Mouse (Mus musculus) MEL (cell line): ENCODE results near the gene Zc3hav1l. TPM values are rescaled to one million over a fixed set of nuclear protein-coding genes. Genes with fewer than 3 reads are reported as not detected.

Source experiments
- DNase-seq: peaks from one replicate; pipeline ENCODE4 v3.0.0; 2011; ENCODE audit warnings: low read depth, low spot score
- H3K27ac ChIP-seq: 2 replicates; pipeline ENCODE4 v1.5.1; 2012; ENCODE audit warnings: low read depth, mild to moderate bottlenecking, control low read depth, low read length, moderate library complexity; ENCODE audit not compliant: control insufficient read depth
- H3K27me3 ChIP-seq, 2 experiments: fragments of 150-350 bp in 1 of 2; sonication (generic) in 1 of 2; 2 replicates each; pipeline ENCODE4 v1.6.1; 2012; ENCODE audit warnings: low read length in 2 of 2, mild to moderate bottlenecking in 2 of 2, improper control_type of control experiment in 1 of 2, moderate library complexity in 1 of 2; ENCODE audit not compliant: insufficient read depth in 2 of 2, control insufficient read depth in 1 of 2
- H3K36me3 ChIP-seq, 2 experiments: 2 replicates each; pipeline ENCODE4 v1.6.1; 2012 to 2014; ENCODE audit warnings: low read length in 2 of 2, improper control_type of control experiment in 1 of 2, inconsistent platforms in 1 of 2, mild to moderate bottlenecking in 1 of 2; ENCODE audit not compliant: insufficient read depth in 2 of 2, control insufficient read depth in 1 of 2
- H3K4me1 ChIP-seq, 2 experiments: fragments of 150-350 bp in 1 of 2; sonication (generic) in 1 of 2; 2 replicates each; pipeline ENCODE4 v1.6.1; 2012; ENCODE audit warnings: low read length in 2 of 2, improper control_type of control experiment in 1 of 2, mild to moderate bottlenecking in 1 of 2; ENCODE audit not compliant: insufficient read depth in 2 of 2, control insufficient read depth in 1 of 2
- H3K4me3 ChIP-seq, 2 experiments: fragments of 150-350 bp in 1 of 2; sonication (generic) in 1 of 2; 2 replicates each; pipeline ENCODE4 v1.5.1; 2012; ENCODE audit warnings: low read depth in 2 of 2, low read length in 2 of 2, mild to moderate bottlenecking in 2 of 2, moderate library complexity in 2 of 2, control low read depth in 1 of 2, improper control_type of control experiment in 1 of 2; ENCODE audit not compliant: control insufficient read depth in 1 of 2, insufficient read depth in 1 of 2
- H3K79me2 ChIP-seq: 2 replicates; pipeline ENCODE4 v1.6.1; 2012; ENCODE audit warnings: mild to moderate bottlenecking, low read length, moderate library complexity; ENCODE audit not compliant: control insufficient read depth, poor library complexity, insufficient read depth
- H3K9ac ChIP-seq: 2 replicates; pipeline ENCODE4 v1.6.1; 2012; ENCODE audit warnings: low read depth, mild to moderate bottlenecking, control low read depth, low read length, moderate library complexity; ENCODE audit not compliant: control insufficient read depth, poor library complexity, severe bottlenecking
- H3K9me3 ChIP-seq: fragments of 150-350 bp; sonication (generic); replicated peaks from 2 replicates; pipeline ENCODE4 v1.6.1; 2012; ENCODE audit warnings: mild to moderate bottlenecking, low read length, improper control_type of control experiment, moderate library complexity; ENCODE audit not compliant: insufficient read depth
- BHLHE40 ChIP-seq: IDR thresholded peaks from 2 replicates; pipeline ENCODE4 v1.6.1; 2012; ENCODE audit warnings: low read depth, mild to moderate bottlenecking, inconsistent platforms, low read length, improper control_type of control experiment, borderline replicate concordance
- CHD1 ChIP-seq: IDR thresholded peaks from 2 replicates; pipeline ENCODE4 v1.6.1; 2012; ENCODE audit warnings: low read depth, mild to moderate bottlenecking, inconsistent platforms, low read length, improper control_type of control experiment
- E2F4 ChIP-seq: IDR thresholded peaks from 2 replicates; pipeline ENCODE4 v1.6.1; 2011; ENCODE audit warnings: low read depth, low read length, improper control_type of control experiment, borderline replicate concordance
- EP300 ChIP-seq, 2 experiments: IDR thresholded peaks; 2 replicates each; pipeline ENCODE4 v1.6.1; 2011; ENCODE audit warnings: improper control_type of control experiment in 2 of 2, low read length in 2 of 2, low read depth in 1 of 2, mild to moderate bottlenecking in 1 of 2
- ETS1 ChIP-seq: IDR thresholded peaks from 2 replicates; pipeline ENCODE4 v1.6.1; 2012; ENCODE audit warnings: low read depth, mild to moderate bottlenecking, inconsistent platforms, low read length, improper control_type of control experiment, moderate library complexity
- GATA1 ChIP-seq: IDR thresholded peaks from 2 replicates; pipeline ENCODE4 v1.6.1; 2011; ENCODE audit warnings: low read depth, low read length, improper control_type of control experiment
- HCFC1 ChIP-seq: IDR thresholded peaks from 2 replicates; pipeline ENCODE4 v1.6.1; 2012; ENCODE audit warnings: low read depth, mild to moderate bottlenecking, inconsistent platforms, low read length, improper control_type of control experiment, moderate library complexity
- JUND ChIP-seq: IDR thresholded peaks from 2 replicates; pipeline ENCODE4 v1.6.1; 2011; ENCODE audit warnings: low read depth, mild to moderate bottlenecking, improper control_type of control experiment, low read length
- KAT2A ChIP-seq: conservative IDR thresholded peaks from 2 replicates; pipeline ENCODE4 v1.6.1; 2012; ENCODE audit warnings: low read depth, low read length, improper control_type of control experiment, inconsistent platforms
- MAX ChIP-seq: IDR thresholded peaks from 2 replicates; pipeline ENCODE4 v1.6.1; 2011; ENCODE audit warnings: low read length, improper control_type of control experiment
- MAZ ChIP-seq: IDR thresholded peaks from 2 replicates; pipeline ENCODE4 v1.6.1; 2012; ENCODE audit warnings: low read depth, mild to moderate bottlenecking, inconsistent platforms, low read length, improper control_type of control experiment
- MXI1 ChIP-seq: IDR thresholded peaks from 2 replicates; pipeline ENCODE4 v1.6.1; 2011; ENCODE audit warnings: mild to moderate bottlenecking, low read depth, low read length, improper control_type of control experiment
- POLR2AphosphoS2 ChIP-seq: IDR thresholded peaks from 2 replicates; pipeline ENCODE4 v1.6.1; 2011; ENCODE audit warnings: low read length, improper control_type of control experiment
- RAD21 ChIP-seq: IDR thresholded peaks from 2 replicates; pipeline ENCODE4 v1.6.1; 2011; ENCODE audit warnings: mild to moderate bottlenecking, low read depth, low read length, improper control_type of control experiment
- RCOR1 ChIP-seq: IDR thresholded peaks from 2 replicates; pipeline ENCODE4 v1.6.1; 2012; ENCODE audit warnings: low read depth, mild to moderate bottlenecking, inconsistent platforms, low read length, improper control_type of control experiment
- SIN3A ChIP-seq: IDR thresholded peaks from 2 replicates; pipeline ENCODE4 v1.6.1; 2012; ENCODE audit warnings: low read length, improper control_type of control experiment, inconsistent platforms
- TBP ChIP-seq: IDR thresholded peaks from 2 replicates; pipeline ENCODE4 v1.8.0; 2011; ENCODE audit warnings: low read depth, low read length, improper control_type of control experiment
- TCF12 ChIP-seq: IDR thresholded peaks from 2 replicates; pipeline ENCODE4 v1.6.1; 2014; ENCODE audit warnings: low read depth, mild to moderate bottlenecking, inconsistent platforms, low read length, improper control_type of control experiment, moderate library complexity
- UBTF ChIP-seq: IDR thresholded peaks from 2 replicates; pipeline ENCODE4 v1.6.1; 2012; ENCODE audit warnings: low read depth, mild to moderate bottlenecking, inconsistent platforms, low read length, improper control_type of control experiment, moderate library complexity, borderline replicate concordance; ENCODE audit not compliant: insufficient read depth
- USF1 ChIP-seq: IDR thresholded peaks from 2 replicates; pipeline ENCODE4 v1.6.1; 2014; ENCODE audit warnings: low read depth, mild to moderate bottlenecking, inconsistent platforms, low read length, improper control_type of control experiment, moderate library complexity
- ZC3H11A ChIP-seq: IDR thresholded peaks from 2 replicates; pipeline ENCODE4 v1.6.1; 2012; ENCODE audit warnings: low read depth, mild to moderate bottlenecking, inconsistent platforms, low read length, improper control_type of control experiment
- ZMIZ1 ChIP-seq: IDR thresholded peaks from 2 replicates; pipeline ENCODE4 v1.6.1; 2012; ENCODE audit warnings: low read depth, mild to moderate bottlenecking, inconsistent platforms, low read length, improper control_type of control experiment, moderate library complexity
- polyA plus RNA-seq, 2 experiments: library from polyadenylated mRNA; stranded (reverse) in 1 of 2; unstranded in 1 of 2; fragments of >175 nt in 1 of 2; fragments of >200 nt in 1 of 2; gene quantifications; 2 replicates each; pipeline versions ENCODE4 v1.2.1 to v1.2.4; 2012; ENCODE audit warnings: low replicate concordance in 2 of 2, low read depth in 1 of 2; ENCODE audit not compliant: insufficient read length in 2 of 2, insufficient read depth in 1 of 2, missing spikeins in 1 of 2
- total RNA-seq: library from RNA; depleted of rRNA; stranded (reverse); fragments of 300-350 nt; gene quantifications from 2 replicates; pipeline ENCODE4 v1.2.3, GENCODE M21; 2012

Zc3hav1l gene
- total and polyA plus RNA-seq, 3 experiments: 2.0 to 5.8 TPM; not detected in 1

DNA sequence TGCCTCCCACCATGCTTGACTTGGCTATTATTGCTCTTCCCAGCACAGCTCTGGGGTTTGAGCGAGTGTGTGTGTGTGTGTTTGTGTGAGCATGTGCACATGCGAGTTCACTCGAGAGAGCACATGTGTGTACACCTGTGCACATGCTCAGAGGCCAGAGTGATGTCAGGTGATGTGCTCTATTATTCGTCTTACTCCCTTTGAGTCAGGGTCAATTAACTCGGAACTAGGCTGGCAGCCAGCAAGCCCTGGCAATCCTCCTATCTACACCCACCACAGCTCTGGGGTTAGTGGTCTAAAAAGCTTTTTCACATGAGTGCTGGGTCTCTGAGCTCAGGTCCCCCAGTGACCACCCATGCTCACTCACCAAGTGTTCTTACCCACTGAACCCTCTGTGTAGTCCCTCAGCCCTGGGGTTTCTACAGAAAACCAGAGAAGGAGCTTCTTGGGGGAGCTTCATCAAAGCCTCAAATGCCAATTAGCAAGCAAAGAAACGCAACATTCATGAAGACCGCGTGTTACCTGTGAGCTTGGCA lies 56.7 kb downstream of the Zc3hav1l start (continued):
- no peak for TF ChIP-seq RAD21
- 0 out of 2 replicates have a peak, but pooled peaks have one; percentile 32 for TF ChIP-seq ETS1
- TF ChIP-seq TCF12: peak; percentile 57
- TF ChIP-seq BHLHE40: peak; percentile 25; the same call in 1 of the 2 replicates
- peak; percentile 34; the same call in 1 of the 2 replicates for TF ChIP-seq USF1
- no peak for TF ChIP-seq RCOR1
- no peak for TF ChIP-seq ZC3H11A
- no peak for TF ChIP-seq MAZ
- no peak for TF ChIP-seq KAT2A
- TF ChIP-seq JUND: no peak

DNA sequence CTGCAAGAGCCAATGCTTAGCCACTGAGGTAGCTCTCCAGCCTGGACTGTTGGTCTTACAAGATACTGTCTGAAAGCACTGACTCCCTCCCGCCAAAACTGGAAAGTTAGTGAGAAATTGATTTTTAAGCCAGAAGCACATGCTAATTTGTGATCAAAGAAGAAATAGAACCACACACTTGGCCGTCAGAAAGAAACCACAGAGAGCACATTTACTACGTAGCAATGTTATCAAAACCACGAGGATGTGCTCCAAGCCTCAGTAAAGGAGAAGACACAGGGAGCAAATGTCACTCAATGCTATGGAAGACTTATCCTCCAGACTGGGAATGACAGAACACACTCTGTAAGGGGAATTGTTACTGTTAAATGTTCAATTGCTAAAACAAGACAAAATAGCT lies 57.6 kb downstream of the Zc3hav1l start:
- H3K27ac ChIP-seq: no peak overlapping the region

GRCm38 (mm10) chr6:38240618-38241017 lies 58.4 kb downstream of the Zc3hav1l start:
- DNase-seq: no peak
- H3K9me3 ChIP-seq: no peaks in the 10 kb centered on the region
- H3K79me2 ChIP-seq: no peaks in the 10 kb centered on the region

More for the DNA sequence above, 57.6 kb downstream of the Zc3hav1l start:
- DNase-seq: peak; percentile 38
- H3K27me3 ChIP-seq: no peaks in the 10 kb centered on the region
- no peaks in the 10 kb centered on the region for H3K79me2 ChIP-seq
- no peak overlapping the region for H3K9ac ChIP-seq
- H3K4me3 ChIP-seq: no peak overlapping the region
- peaks cover 16 to 26% of the 10 kb centered on the region in 2 experiments for H3K4me1 ChIP-seq
- TF ChIP-seq ETS1 (no peak), POLR2AphosphoS2 (no peak), EP300 (IDR thresholded peaks at IDR 0.05; ENCODE audit: low read depth in 1 of 2, low read length in 2 of 2) (no peak), SIN3A (peak; percentile 46; the same call in 1 of the 2 replicates), E2F4 (no peak), RAD21 (no peak), TBP (no peak), CHD1 (no peak), ZMIZ1 (no peak), GATA1 (no peak), UBTF (no peak), HCFC1 (no peak), BHLHE40 (no peak), TCF12 (peak; percentile 19; the same call in 1 of the 2 replicates), MAX (peak; percentile 70), MXI1 (peak; percentile 68), ZC3H11A (no peak)
- peaks cover 0 to 29% of the 10 kb centered on the region in 2 experiments; a peak in 2 of 4 replicates for H3K36me3 ChIP-seq
- H3K9me3 ChIP-seq: no peaks in the 10 kb centered on the region

More at GRCm38 (mm10) chr6:38240618-38241017, 58.4 kb downstream of the Zc3hav1l start:
- TF ChIP-seq RCOR1: no peak
- Histone ChIP-seq H3K4me1 (peaks cover 16 to 26% of the 10 kb centered on the region in 2 experiments), H3K27me3 (no peaks in the 10 kb centered on the region), H3K36me3 (peaks cover 0 to 29% of the 10 kb centered on the region in 2 experiments; a peak in 2 of 4 replicates), H3K27ac (no peak overlapping the region), H3K9ac (no peak overlapping the region), H3K4me3 (no peak overlapping the region)
